Mouse (Mus musculus) thymus, adult 2 months (tissue): ENCODE measurements at regions not wholly inside any gene's neighbourhood (a gene's known extent, or its start where the extent isn't known, plus 50 kb on each side); places are given as distances from the start of the nearest gene placed in this dataset.

Experiments used
- DNase-seq: peaks from one replicate; pipeline ENCODE4 v3.0.0; 2021
- H3K27ac ChIP-seq: fragments of 200-500 bp; 2 replicates; pipeline ENCODE4 v1.5.1; 2012; ENCODE audit warnings: low read length, control low read depth; ENCODE audit not compliant: control insufficient read depth, insufficient read depth
- H3K27me3 ChIP-seq: fragments of 200-500 bp; 2 replicates; pipeline ENCODE4 v1.6.1; 2012; ENCODE audit warnings: mild to moderate bottlenecking, low read length, moderate library complexity, mixed read lengths; ENCODE audit not compliant: control insufficient read depth, insufficient read depth
- H3K36me3 ChIP-seq: fragments of 200-500 bp; 2 replicates; pipeline ENCODE4 v1.6.1; 2012; ENCODE audit warnings: mild to moderate bottlenecking, low read length, moderate library complexity; ENCODE audit not compliant: control insufficient read depth, insufficient read depth
- H3K4me1 ChIP-seq: fragments of 200-500 bp; replicated peaks from 2 replicates; pipeline ENCODE4 v1.6.1; 2012; ENCODE audit warnings: low read length; ENCODE audit not compliant: control insufficient read depth, insufficient read depth
- H3K4me3 ChIP-seq: fragments of 200-500 bp; 2 replicates; pipeline ENCODE4 v1.5.1; 2012; ENCODE audit warnings: mild to moderate bottlenecking, low read length, control low read depth, moderate library complexity; ENCODE audit not compliant: control insufficient read depth, insufficient read depth
- CTCF ChIP-seq: fragments of 200-500 bp; IDR thresholded peaks from 2 replicates; pipeline ENCODE4 v1.5.1; 2012; ENCODE audit warnings: mild to moderate bottlenecking, control low read depth, low read length, moderate library complexity, borderline replicate concordance; ENCODE audit not compliant: control insufficient read depth, poor library complexity, insufficient read depth; ENCODE audit errors: extremely low read depth
- POLR2A ChIP-seq: fragments of 200-500 bp; IDR thresholded peaks from 2 replicates; pipeline ENCODE4 v1.6.1; 2012; ENCODE audit warnings: mild to moderate bottlenecking, low read length, control low read depth, moderate library complexity; ENCODE audit not compliant: control insufficient read depth, poor library complexity, insufficient read depth; ENCODE audit errors: extremely low read depth
- WGBS: fragments of 180-500 bp; shearing (Covaris S2); methylation state at CpG from one replicate; pipeline ENCODE4 v1.1.7; 2018; 5-methylcytosine and 5-hydroxymethylcytosine counted together

DNA sequence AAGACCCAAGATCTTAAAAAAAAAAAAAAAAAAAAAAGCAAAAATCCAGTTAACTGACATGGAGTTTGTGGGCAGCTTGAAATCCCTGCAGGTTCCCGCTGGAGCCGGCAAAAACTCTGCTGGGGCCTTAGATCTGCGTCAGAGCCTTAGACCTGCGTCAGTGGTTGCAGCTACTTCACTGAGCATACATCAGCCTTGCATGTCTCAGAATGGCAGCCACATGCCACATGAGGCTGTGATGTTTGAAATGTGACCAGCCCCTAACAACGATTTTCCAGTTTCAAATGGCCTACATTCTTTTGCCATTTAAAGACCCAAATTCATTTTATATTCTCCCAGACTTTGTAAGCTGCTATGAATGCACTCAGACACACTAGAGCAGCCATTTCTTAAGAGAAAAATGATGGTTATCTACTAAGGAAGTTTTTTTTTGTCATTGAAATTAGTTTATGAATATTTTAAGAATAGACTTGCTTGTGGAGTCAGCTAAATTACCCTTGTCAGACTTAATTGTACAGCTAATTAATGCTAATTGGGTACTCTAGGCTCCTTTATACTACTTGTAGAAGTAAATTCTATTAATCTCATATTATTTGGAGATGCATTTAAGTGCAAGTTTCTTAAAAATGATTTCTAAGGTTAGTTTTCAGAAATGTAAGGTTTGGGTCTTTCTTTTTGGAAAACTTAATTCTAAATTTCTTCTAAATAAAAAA is 70.8 kb downstream of the Toporsl start:
- no peak overlapping the region for H3K27ac ChIP-seq
- no peak for DNase-seq
- WGBS, result 92% methylated on average over 5 of the region's 5 CpGs

DNA sequence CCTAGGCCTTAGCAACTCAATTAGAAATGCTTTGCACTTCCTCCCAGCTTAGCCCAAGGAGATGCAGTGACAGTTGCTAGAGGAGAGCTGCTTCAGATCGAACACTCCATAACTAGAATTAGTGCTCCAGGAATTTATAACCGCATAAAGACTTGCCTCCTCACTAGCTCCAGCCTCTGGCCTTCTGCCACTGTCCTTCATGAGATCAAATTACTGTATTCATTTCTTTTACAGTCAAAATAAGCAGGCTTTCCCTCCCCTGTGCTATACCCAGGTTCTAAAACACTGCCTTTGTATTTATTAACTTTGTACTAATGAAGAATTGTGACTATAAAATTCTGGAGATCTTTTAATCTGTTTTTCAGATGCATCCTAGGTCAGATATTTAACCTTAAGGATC is 104.8 kb upstream of the Olfr275 start:
- no peaks in the 10 kb centered on the region for H3K4me1 ChIP-seq
- no peak for TF ChIP-seq CTCF
- TF ChIP-seq POLR2A, result no peak
- no peak overlapping the region for H3K27ac ChIP-seq
- no peaks in the 10 kb centered on the region for H3K36me3 ChIP-seq
- no peak for DNase-seq
- H3K27me3 ChIP-seq, result no peaks in the 10 kb centered on the region
- WGBS, result 86% methylated on average over 2 of the region's 2 CpGs
- no peak overlapping the region for H3K4me3 ChIP-seq

More for the DNA sequence above, 70.8 kb downstream of the Toporsl start:
- no peak overlapping the region for H3K4me3 ChIP-seq
- H3K27me3 ChIP-seq, result no peaks in the 10 kb centered on the region
- TF ChIP-seq POLR2A (no peak), CTCF (no peak)
- no peaks in the 10 kb centered on the region for H3K36me3 ChIP-seq
- H3K4me1 ChIP-seq, result no peaks in the 10 kb centered on the region

DNA sequence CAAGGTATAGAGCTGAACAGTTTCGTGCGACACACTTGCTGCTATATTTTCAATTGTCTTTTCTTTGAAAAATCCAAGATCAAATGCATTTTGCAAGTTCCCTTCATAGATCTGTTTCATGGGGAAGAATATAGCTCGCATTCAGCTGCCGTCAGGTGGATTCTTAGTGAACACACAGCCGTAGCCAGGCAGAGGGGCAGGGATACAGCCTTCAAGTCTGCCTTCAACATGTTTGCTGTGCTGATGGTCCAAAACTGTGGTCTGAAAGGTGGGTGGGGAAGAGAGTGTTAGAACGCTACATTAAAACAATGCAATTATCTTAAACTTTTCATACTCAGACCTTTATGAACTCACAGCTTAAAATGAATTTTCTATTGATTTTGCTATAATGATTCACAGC is 88.2 kb upstream of the Olfr275 start:
- Histone ChIP-seq H3K27me3 (no peaks in the 10 kb centered on the region), H3K4me3 (no peak overlapping the region), H3K27ac (no peak overlapping the region), H3K4me1 (no peaks in the 10 kb centered on the region), H3K36me3 (no peaks in the 10 kb centered on the region)
- 87% methylated on average over 6 of the region's 6 CpGs for WGBS
- TF ChIP-seq CTCF, result no peak
- no peak for TF ChIP-seq POLR2A
- no peak for DNase-seq

DNA sequence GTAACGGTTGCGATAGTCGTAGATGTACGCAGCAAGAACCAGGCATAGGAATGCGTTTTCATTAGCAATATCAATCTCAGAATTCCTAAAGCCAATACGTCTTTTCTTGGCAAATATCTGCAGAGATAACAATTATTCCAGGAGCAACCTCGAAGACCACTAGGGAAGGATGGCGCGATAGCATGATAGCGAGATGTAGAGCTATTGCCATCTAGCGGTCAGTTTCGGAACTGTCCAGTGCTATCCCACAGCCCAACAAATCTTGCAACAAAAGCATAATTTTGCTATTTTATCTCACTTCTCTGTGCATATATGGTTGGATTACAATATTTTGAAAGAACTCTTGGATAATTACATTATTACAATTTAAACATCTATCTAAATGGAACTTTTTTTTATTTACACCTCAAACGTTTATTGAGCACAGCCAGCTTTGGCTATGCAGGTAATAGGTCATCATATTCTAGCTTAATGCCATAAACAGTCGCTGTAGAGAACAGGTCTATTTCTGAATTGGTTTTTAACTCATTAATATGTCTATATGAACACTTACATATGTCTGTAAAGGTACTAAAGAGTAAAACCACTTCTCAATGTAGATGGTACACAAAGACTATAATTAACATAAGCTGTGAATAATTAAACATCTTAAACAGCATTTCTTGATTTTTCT is 87.6 kb upstream of the Olfr275 start:
- Histone ChIP-seq H3K27me3 (no peaks in the 10 kb centered on the region), H3K4me3 (no peak overlapping the region), H3K27ac (no peak overlapping the region), H3K4me1 (no peaks in the 10 kb centered on the region), H3K36me3 (no peaks in the 10 kb centered on the region)
- 40% methylated on average over 14 of the region's 14 CpGs for WGBS
- DNase-seq, result peak; percentile 15
- TF ChIP-seq CTCF, result no peak
- no peak for TF ChIP-seq POLR2A

DNA sequence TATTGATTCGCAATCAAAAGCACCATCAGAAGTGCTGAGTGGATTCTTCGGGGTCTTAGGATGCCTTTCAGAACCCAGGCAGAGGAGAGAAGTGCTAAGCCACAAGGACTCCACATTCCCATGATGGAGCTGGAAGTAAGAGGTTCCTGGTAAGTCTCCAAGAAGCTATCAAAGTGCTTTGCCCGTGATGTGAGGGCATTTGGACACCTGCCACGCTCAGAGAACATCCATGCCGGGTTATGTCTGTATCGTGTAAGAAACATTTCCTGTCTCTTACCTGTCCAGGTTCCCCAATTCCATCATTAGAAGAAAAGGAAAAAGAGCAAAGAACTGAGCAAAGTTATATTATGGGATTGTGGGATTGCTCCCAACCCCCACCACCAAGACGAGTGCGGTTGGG is 81.3 kb upstream of the Olfr275 start:
- no peaks in the 10 kb centered on the region for H3K36me3 ChIP-seq
- H3K4me3 ChIP-seq, result no peak overlapping the region
- WGBS, result 80% methylated on average over 8 of the region's 8 CpGs
- no peak for DNase-seq
- no peaks in the 10 kb centered on the region for H3K27me3 ChIP-seq
- TF ChIP-seq POLR2A (no peak), CTCF (no peak)
- H3K4me1 ChIP-seq, result no peaks in the 10 kb centered on the region
- H3K27ac ChIP-seq, result no peak overlapping the region

DNA sequence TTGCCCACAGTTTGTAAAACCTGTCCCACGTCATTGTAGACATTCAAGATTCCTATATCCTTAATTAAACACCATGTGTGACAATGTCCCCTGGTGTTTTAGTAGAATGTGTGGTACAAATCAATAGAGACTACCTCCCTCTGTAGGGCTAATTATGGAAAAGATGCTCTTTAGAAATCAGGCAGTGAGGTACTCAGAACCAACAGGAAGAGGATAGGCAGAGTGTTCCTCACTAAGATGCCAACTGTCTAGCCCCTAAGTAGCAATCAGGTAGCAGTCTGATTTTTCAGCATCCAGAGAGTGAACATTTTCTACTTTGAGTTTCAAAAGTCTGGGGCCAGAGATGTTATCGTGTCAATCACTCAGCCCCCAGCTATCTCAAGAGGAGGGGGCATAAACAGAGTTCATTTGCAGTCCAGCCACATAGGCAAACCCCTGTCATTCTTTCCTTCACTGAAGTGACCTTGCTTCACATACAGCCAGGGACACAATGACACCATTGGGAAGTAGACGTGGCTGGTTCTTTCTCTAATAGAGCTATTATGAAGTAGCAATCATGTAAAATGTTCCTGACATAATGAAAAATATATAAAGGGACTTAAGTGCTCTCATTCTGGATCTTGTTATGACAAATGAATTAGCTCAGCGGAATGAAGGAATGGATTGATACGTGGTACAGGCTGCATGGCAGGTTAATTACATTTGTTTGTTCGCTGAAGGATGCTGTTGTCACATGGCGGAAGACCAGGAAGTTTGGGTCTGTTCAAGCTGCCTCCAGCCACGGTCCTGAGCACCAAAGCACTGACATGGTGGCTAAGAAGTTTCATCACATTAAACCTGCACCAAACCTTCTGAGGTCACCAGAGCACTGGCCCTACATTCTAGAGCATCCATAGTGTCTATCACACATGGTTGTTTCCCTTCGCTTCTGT is 74.6 kb upstream of the Olfr275 start:
- Histone ChIP-seq H3K27ac (no peak overlapping the region), H3K4me1 (no peaks in the 10 kb centered on the region), H3K4me3 (no peak overlapping the region), H3K27me3 (no peaks in the 10 kb centered on the region), H3K36me3 (no peaks in the 10 kb centered on the region)
- 87% methylated on average over 9 of the region's 9 CpGs for WGBS
- no peak for TF ChIP-seq POLR2A
- no peak for DNase-seq
